Mouse (Mus musculus): ENCODE measurements around the gene Gm10376.
A peak's percentile ranks its signal among the peaks of the same experiment; 100 is the strongest.
"Not testable (repeated sequence)": the region's sequence is repeated elsewhere in the genome, so short reads cannot be mapped to it uniquely, and the experiment has no call there.

Gm10376 gene

DNA sequence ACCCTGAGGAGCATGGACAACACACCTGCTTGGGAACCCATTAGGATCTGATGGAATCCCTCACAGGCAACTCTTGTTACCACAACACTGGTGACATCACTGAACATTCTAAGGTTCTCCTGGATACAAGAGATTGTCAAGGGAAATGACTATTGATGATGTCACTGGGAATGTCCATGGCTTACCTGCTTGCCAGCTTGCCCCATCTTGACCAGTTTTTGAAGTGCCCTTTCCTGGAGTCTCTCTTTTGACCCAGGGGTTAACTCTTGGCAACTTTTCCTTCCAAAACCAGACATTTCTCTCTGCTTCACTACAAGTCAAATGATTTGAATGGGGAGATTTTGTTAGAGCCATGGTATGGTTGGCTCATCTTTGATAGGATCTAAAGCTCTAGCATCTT is at the start of gene Gm10376:
Gm10376 (minus strand) TSS at position 101 of the 400 bp plus-strand sequence.
- not testable (repeated sequence) for DNase-seq (ENCODE audit: low spot score in 2 of 2)

DNA sequence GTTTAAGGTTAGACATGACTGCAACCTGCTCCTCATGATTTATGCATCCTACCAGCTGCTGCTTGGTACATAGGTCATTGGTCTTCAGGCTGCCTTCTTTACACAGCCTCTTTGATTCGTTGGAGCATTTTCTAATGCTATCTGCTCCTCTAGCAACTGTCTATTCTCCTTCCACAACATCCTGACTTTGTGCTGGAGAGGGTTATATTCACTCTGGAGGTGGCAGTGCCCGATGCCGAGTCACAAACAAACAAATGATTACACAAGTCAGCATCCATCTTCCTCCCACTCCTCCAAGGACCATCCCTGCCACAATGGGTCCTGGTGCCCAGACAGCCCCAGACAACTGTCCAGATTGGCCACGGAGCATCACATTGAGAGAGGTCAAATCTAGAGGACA is 44.8 kb upstream of the Gm10376 start:
- DNase-seq (ENCODE audit: low spot score in 2 of 2) = peak in 1 of 2 experiments; percentile 17

DNA sequence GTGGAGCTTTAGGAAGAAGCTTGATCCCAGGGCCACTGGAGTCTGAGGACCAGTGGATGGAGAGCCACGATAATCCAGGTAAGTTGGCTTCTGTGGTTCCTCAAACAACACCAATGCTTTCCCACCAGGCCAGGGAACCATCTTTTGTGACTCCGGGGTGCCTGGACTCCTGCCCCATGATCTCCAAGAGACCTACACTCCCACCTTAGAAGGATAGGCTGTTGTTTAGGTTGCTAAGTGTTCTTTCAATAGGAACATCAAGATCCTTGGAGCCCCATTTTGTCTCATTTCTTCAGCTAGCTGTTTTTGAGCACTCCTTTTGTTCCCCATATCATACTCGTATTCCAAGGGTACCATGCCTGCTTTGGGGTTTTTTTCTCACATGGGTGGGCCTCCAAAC is 42.6 kb upstream of the Gm10376 start:
- not testable (repeated sequence) for DNase-seq (ENCODE audit: low spot score in 2 of 2)

DNA sequence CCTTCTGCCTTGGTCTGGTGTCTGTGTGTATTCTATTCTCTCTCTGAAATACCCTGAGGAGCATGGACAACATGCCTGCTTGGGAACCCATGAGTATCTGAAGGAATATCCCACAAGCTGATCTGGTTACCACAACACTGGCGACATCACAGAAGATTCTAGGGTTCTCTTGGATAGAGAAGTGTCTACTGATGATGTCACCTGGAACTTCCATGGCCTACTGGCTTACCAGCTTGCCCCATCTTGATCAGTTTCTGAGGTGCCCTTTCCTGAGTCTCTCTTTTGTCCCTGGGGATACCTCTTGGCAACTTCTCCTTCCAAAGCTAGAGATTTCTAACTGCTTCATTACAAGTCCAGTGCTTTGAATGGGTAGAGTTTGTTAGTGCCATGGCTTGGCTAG is 21.9 kb downstream of the Gm10376 start, which contains the start of gene Gm8082:
Gm8082 (minus strand) TSS at position 101 of the 400 bp plus-strand sequence.
- DNase-seq (ENCODE audit: low spot score in 2 of 2) = not testable (repeated sequence)

All from cerebellum, postnatal 4 days (tissue).